Mouse (Mus musculus): ENCODE results near the gene Aph1b.

DNA sequence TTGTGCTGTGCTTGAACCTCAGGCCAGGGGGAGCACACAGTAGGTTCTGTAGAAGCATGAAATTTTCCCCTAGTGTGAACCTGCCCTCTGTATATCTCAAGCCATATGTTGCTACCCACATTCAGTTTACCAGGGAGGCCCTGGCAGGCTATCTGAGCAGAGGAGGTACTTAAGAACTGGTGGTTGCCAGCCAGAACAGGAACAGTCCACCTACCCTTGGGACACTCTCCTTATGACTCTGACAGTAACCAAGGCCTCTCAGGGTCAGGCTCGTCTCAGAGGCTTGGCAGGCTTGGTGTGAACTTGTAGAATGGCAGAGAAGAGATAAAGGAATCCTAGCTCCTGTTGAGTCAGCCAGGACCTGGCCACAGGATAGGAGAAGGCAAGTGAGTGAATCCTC lies 34.3 kb downstream of the Aph1b start:
- TF ChIP-seq GATA1 (IDR thresholded peaks at IDR 0.05; ENCODE audit: borderline replicate concordance, low read length) (no peak), FLI1 (IDR thresholded peaks at IDR 0.05; ENCODE audit: low read length) (no peak)

All from megakaryocyte, embryonic 14.5 days (primary cell).